Mouse (Mus musculus): ENCODE results near the gene Otc. TPM values are rescaled to one million over a fixed set of nuclear protein-coding genes. Genes with fewer than 3 reads are reported as not detected.

Gene Otc
- not detected for total RNA-seq (2021)
- long read RNA-seq, experiment 1: 0 reads
- long read RNA-seq, experiment 2: 0 reads

DNA sequence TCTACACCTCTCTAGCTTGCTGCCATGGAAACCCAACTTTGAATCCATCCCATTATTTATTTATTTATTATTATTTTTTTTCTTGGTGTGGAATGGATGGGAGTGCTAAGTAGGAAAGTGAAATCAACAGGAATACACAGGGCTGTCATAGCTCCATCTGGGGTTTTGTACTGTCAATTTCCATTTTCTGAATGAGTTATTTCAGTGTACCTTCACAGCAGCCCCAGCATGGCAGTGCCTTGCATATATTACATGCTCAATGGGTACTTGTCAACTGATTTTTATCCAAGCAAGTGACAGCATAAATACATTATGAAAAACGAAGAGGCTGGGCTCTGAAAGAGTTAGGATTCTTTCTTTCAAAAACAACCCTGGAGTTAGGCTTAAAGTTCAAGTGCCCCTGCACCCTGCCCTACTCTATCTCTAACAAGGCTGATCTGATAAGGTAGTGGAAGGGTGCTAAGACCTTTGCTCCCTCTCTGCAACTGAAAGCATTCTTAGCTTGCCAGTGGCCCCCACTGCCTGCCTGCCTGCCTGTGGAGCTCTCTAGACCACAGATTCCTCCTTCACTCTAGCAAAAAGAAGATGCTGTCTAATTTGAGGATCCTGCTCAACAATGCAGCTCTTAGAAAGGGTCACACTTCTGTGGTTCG lies at the start of gene Otc:
Otc (plus strand) TSS at position 454 of the 653 bp plus-strand sequence.
- DNase-seq (ENCODE audit: low spot score in 2 of 2): no peak

DNA sequence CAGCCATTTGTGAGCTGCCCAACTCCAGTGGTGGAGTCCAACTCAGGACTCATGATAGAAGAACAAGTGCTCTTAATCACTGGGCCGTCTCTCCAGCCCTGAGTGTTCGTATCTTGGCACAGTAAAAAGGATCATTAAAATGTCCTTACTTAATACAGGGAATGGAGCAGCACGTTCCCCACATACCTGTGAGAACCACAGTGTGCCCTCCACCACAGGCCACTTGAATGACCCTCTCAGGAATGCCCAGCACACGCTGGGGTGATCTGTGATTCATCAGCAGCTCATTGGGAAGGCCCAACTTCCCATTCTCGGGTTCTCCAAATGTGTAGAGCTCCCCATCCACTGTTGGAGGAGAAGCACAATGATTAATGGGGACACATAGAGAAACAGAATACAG lies 46.2 kb upstream of the Otc start:
- DNase-seq (ENCODE audit: low spot score in 2 of 2): no peak

DNA sequence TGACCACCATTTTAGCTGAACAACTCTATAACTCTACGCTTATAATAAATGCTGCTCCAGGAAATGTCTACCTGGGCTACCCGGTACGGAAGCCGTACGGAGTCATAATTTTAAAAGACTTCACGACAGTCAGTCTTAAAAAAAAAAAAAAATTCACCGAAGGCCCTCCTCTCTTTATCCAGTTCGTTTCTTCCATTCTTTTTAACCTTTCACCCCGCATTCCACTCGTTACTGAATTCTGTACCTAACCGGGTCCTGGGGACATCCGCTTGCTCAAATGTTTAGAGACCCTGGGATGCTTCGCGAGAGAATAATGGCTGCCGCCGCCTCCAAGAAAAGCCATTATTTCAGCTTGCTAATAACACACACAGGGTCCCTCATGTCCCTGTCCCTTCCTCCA lies 36.1 kb upstream of the Otc start:
- peak; percentile 10 to 34 for DNase-seq (ENCODE audit: low spot score in 2 of 2)

DNA sequence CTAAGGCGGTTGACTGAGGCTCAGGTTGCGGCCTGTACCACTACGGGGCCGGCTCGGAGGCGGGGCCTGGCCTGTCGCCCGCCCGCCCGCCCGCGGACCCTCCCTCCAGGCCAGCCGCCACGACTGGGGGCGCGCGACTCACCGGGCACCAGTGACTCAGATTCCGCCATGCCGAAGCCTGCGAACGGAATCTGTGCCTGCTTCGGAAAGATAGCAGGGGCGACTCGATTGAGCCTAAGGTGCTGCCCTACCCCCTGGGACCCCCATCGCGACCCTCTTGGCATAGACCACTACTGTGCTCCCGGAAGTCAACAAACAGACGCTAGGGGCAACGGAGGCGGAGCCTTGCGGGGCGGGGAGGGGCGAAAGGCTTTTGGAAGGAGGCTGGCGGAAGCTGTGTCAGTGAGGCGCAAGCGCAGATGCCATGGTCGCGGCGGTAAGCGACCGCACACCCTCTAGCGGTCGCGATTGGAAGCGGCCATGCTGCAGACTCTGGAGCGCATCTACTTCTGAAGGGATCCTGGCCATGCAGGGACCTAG lies 35.6 kb upstream of the Otc start, which contains the start of gene Rpgr:
Rpgr (minus strand) TSS at position 511 of the 540 bp plus-strand sequence.
- DNase-seq (ENCODE audit: low spot score in 2 of 2): peak; percentile 68 to 87

GRCm38 (mm10) chrX:10219281-10219680 lies 32.8 kb upstream of the Otc start:
- no peak for DNase-seq (ENCODE audit: low spot score in 2 of 2)

DNA sequence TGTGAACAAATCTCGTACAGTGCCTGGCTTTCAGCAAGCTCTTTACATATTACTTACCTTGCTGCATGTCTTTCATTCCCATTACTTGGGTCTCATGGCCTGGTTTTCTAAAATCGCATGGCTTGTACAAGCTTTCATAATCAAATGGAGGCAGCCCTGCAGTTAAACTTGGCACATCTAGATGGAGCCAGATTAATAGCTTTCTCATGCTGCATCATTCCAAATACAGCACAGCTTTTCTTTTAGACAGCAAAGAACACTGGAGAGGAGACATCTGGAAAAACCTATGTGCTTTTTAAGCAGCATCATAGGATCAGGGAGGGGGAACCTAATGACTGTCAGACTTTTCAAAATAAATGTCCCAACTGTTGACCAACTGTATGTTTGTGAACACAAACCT lies 19.1 kb upstream of the Otc start:
- DNase-seq (ENCODE audit: low spot score in 2 of 2): no peak

DNA sequence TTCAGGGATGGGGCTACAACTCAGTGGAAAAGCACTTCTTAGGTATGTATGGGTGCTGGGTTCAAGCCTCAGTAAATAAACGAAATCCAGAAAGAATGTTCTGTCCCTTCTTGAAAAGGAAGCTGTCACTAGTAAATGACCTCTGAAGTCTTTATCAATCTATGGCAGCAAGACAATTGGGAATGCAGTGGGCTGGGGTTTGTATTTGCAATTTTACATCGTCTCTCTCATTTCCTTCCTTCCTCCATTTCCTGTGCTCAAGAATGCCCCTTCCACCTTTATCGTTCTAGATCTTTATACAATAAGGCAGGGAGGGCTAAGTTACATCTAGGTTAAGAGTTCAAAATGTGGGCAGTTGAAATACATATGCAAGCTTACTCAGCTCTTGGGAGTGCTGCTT lies 17.5 kb upstream of the Otc start:
- DNase-seq (ENCODE audit: low spot score in 2 of 2): no peak

DNA sequence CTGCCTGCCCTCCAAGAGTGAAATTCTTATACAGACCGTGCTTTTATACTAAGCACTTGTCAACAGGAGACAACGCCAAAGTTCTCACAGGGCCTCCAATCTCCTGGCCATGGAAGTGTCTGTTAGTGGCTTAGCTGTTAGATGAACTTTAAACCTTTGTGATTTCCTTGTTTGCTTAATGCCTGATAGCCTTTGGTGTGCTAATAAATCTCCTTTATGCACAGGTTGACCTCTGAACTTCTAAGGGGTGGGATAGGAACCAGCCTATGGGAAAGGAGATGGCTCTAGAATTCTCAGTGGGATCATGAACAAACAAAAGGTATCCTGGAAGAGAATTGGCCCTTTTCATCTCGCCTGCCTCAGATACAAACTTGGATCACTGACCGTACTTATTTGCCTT lies 12.6 kb upstream of the Otc start:
- no peak for DNase-seq (ENCODE audit: low spot score in 2 of 2)

GRCm38 (mm10) chrX:10243916-10244315 lies 8.2 kb upstream of the Otc start:
- no peak for DNase-seq (ENCODE audit: low spot score in 2 of 2)

DNA sequence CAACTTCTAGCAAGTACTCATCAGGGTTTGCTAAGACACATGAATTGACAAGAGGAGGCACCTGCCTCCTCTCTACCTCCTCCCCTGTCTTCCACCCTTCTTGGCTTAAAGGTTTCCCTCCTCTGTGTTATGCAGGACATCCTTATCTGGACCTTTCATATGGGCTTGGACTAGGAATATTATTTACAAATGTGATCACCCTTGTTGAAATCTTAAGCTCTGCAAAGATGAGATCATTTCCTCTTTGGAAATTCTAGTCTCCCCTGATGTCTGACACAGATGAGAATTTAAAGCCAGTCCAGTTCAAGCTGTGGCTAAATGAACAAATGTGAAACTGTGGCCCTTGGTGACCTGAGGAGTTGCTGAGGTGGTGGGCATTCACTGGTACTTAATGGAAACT lies 748 bp upstream of the Otc start:
- no peak for DNase-seq (ENCODE audit: low spot score in 2 of 2)

GRCm38 (mm10) chrX:10257774-10258173 lies 5.7 kb downstream of the Otc start:
- DNase-seq (ENCODE audit: low spot score in 2 of 2): no peak

GRCm38 (mm10) chrX:10258260-10258659 lies 6.2 kb downstream of the Otc start:
- no peak for DNase-seq (ENCODE audit: low spot score in 2 of 2)

- DNase-seq (ENCODE audit: low spot score in 2 of 2): no peak
Observed at GRCm38 (mm10) chrX:10268308-10268707, 16.2 kb downstream of the Otc start.

DNA sequence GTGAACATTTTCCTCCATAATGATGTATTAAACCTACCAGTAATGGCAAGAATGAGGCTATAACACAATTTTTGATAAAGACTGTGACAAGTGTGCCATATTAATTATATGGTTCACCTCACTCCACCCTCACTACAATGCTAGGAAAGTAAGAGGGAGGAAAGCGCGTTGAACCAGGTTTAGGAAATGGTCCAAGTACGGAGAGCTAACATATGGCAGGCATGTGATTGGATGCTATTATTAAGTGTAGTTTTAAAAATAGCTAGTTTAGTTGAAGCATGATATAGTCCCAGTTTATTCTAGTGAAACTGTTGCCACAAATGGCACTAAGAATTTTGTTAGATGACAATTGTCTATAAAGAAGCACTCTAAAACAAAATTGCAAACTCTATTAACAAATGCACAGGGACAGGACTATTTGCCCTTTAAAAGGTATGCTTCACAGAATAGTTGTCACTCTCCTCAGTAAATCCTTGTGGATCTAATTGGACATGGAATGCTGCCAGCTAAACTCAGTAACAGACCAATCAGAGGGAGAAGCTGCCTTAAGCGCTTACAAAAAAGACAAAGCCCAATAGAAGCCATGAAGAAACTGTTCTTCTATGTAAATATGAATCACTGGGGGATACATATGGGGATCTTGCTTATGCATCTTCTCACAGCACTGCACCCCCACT lies 16.8 kb downstream of the Otc start:
- DNase-seq (ENCODE audit: low spot score in 2 of 2): no peak

GRCm38 (mm10) chrX:10297341-10297740 lies 45.2 kb downstream of the Otc start:
- DNase-seq (ENCODE audit: low spot score in 2 of 2): no peak

- DNase-seq (ENCODE audit: low spot score in 2 of 2): no peak
Observed at GRCm38 (mm10) chrX:10318176-10318575, 66.1 kb downstream of the Otc start.

- no peak for DNase-seq (ENCODE audit: low spot score in 2 of 2)
Observed at GRCm38 (mm10) chrX:10330246-10330645, 78.1 kb downstream of the Otc start.

- no peak for DNase-seq (ENCODE audit: low spot score in 2 of 2)
Observed at GRCm38 (mm10) chrX:10331749-10332148, 79.6 kb downstream of the Otc start.

DNA sequence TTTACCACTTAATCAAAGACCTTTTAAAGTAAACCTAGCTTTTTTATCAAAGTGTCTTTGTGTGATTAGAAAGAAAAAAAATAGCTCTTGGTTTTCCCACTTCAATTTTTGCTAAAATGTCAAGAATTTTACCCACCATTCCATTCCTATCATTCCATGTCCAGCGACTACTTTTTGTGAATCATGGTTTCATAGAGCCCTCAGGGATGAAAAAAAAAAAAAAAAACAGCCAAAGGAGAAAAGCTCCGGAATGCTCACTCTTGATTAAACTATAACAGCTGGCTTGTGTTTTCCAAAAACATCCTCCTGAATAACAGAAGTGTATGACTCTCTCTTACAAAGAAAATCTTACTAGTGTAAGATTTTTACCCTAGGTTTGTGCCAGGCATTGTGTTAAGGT lies 84.7 kb downstream of the Otc start:
- DNase-seq (ENCODE audit: low spot score in 2 of 2): no peak

- DNase-seq (ENCODE audit: low spot score in 2 of 2): no peak
Observed at GRCm38 (mm10) chrX:10355867-10356266, 103.8 kb downstream of the Otc start.

All from left cerebral cortex, adult 18-20 months (tissue).